Mouse (Mus musculus): ENCODE results near the gene Lrp8.

DNA sequence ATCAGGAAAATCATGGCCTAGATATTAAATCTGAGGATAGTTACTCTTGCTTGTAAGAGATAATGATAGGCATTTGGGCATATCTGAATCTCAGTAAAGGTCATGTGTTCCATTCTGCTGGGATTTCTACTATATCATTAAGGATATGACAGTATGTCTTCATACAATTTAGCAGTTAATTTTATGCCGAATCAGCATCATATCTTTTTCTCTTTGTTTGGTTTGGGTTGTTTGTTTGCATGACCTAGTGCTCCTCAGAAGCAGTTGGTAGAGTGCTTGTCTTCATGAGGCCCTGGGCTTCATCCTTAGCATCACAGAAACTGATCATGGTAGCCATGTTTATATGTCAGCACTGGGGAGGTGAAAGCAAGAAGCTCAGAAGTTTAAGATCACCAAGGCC, 79.6 kb downstream of the Lrp8 start:
- no peak for TF ChIP-seq CTCF (IDR thresholded peaks at IDR 0.05; ENCODE audit: insufficient read depth, low read length)
- TF ChIP-seq POLR2A (IDR thresholded peaks at IDR 0.05; ENCODE audit: borderline replicate concordance, extremely low read depth, low read depth, low read length), result no peak
